Mouse (Mus musculus) heart, embryonic 10.5 days (tissue): Measurements from ENCODE around the gene Naglu. TPM values are rescaled to one million over a fixed set of nuclear protein-coding genes. Genes with fewer than 3 reads are reported as not detected.

Source experiments
- DNase-seq: peaks from one replicate; pipeline ENCODE4 v3.0.0-alpha.2; 2017; ENCODE audit warnings: low spot score
- H3K27ac ChIP-seq: fragments of 300-500 bp; sonication (generic); 2 replicates; pipeline ENCODE4 v1.5.1; 2016; ENCODE audit warnings: mild to moderate bottlenecking
- H3K27me3 ChIP-seq: fragments of 300-500 bp; sonication (generic); 2 replicates; pipeline ENCODE4 v1.6.1; 2016; ENCODE audit warnings: mild to moderate bottlenecking; ENCODE audit not compliant: poor library complexity, insufficient read depth, severe bottlenecking
- H3K36me3 ChIP-seq: fragments of 300-500 bp; sonication (generic); 2 replicates; pipeline ENCODE4 v1.6.1; 2016; ENCODE audit warnings: mild to moderate bottlenecking, moderate library complexity
- H3K4me1 ChIP-seq: fragments of 300-500 bp; sonication (generic); 2 replicates; pipeline ENCODE4 v1.6.1; 2016; ENCODE audit warnings: mild to moderate bottlenecking
- H3K4me3 ChIP-seq: fragments of 300-500 bp; sonication (generic); 2 replicates; pipeline ENCODE4 v1.5.1; 2016; ENCODE audit warnings: mild to moderate bottlenecking, moderate library complexity
- H3K9me3 ChIP-seq: fragments of 300-500 bp; sonication (generic); 2 replicates; pipeline ENCODE4 v1.6.1; 2016; ENCODE audit warnings: mild to moderate bottlenecking, moderate library complexity
- WGBS: fragments of 180-500 bp; shearing (Covaris S2); methylation state at CpG from one replicate; pipeline ENCODE4 v1.1.7; 2016; 5-methylcytosine and 5-hydroxymethylcytosine counted together
- polyA plus RNA-seq: library from polyadenylated mRNA; unstranded; fragments of >200 nt; fragmentation: Nextera tagmentation; extraction: Ambion mirVana; gene quantifications from 2 replicates; pipeline ENCODE4 v1.2.1, GENCODE M21; 2016

The Naglu gene
- polyA plus RNA-seq, 1 experiment from 2014 or later, result 13.9 TPM

DNA sequence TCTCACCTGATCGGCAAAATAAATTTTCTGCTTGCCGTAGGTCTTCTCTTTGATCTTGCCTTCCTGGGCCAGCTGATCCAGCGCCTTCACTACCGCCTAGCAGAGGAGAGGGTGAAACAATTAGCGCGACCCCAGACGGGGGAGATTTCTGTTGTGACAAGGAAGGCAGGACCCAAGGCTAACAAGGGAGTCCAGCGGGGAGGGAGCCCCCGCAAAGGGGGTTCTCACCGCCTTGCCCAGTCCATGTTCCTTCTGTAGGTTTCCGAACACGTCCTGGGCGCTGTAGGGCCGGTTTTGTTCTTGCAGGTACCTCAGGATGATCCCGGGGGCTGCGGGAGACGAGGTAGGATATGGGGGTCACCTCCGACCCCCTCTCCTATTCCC, 25.1 kb downstream of the Naglu start:
- Histone ChIP-seq H3K36me3 (peaks cover 74% of the 10 kb centered on the region), H3K27me3 (no peaks in the 10 kb centered on the region), H3K4me3 (peak overlapping the region; percentile 83), H3K27ac (peak overlapping the region; percentile 94), H3K4me1 (peaks cover 21% of the 10 kb centered on the region), H3K9me3 (no peaks in the 10 kb centered on the region)
- under 1% methylated on average over 18 of the region's 18 CpGs for WGBS
- no peak for DNase-seq

GRCm38 (mm10) chr11:101095314-101096024, 25.7 kb downstream of the Naglu start, which contains the start of gene Psmc3ip:
TSS of gene Psmc3ip (minus strand) at chr11:101095436.
- Histone ChIP-seq H3K4me3 (peak within 1 kb of the TSS; percentile 83), H3K4me1 (peaks cover 21% of the 10 kb centered on the region), H3K36me3 (peaks cover 74% of the 10 kb centered on the region), H3K27ac (peak within 1 kb of the TSS; percentile 94), H3K9me3 (no peaks in the 10 kb centered on the region), H3K27me3 (no peaks in the 10 kb centered on the region)
- WGBS, result under 1% methylated on average over 43 of the region's 43 CpGs
- peak; percentile 98 for DNase-seq

GRCm38 (mm10) chr11:101098231-101098630, 28.4 kb downstream of the Naglu start:
- peaks cover 21% of the 10 kb centered on the region for H3K4me1 ChIP-seq
- H3K9me3 ChIP-seq, result no peaks in the 10 kb centered on the region
- no peak overlapping the region for H3K4me3 ChIP-seq
- H3K27ac ChIP-seq, result no peak overlapping the region
- no peak for DNase-seq
- H3K27me3 ChIP-seq, result no peaks in the 10 kb centered on the region
- peaks cover 71% of the 10 kb centered on the region for H3K36me3 ChIP-seq
- 95% methylated on average over 8 of the region's 8 CpGs for WGBS

GRCm38 (mm10) chr11:101103011-101103410, 33.2 kb downstream of the Naglu start:
- H3K36me3 ChIP-seq, result peaks cover 71% of the 10 kb centered on the region
- H3K27ac ChIP-seq, result no peak overlapping the region

GRCm38 (mm10) chr11:101109351-101109750, 39.5 kb downstream of the Naglu start:
- Histone ChIP-seq H3K4me3 (no peak overlapping the region), H3K27ac (no peak overlapping the region), H3K27me3 (no peaks in the 10 kb centered on the region), H3K36me3 (peaks cover 30% of the 10 kb centered on the region), H3K4me1 (no peaks in the 10 kb centered on the region), H3K9me3 (no peaks in the 10 kb centered on the region)
- no peak for DNase-seq
- 91% methylated on average over 4 of the region's 4 CpGs for WGBS

More at GRCm38 (mm10) chr11:101103011-101103410, 33.2 kb downstream of the Naglu start:
- 88% methylated on average over 5 of the region's 5 CpGs for WGBS
- Histone ChIP-seq H3K4me3 (no peak overlapping the region), H3K27me3 (no peaks in the 10 kb centered on the region), H3K9me3 (no peaks in the 10 kb centered on the region), H3K4me1 (no peaks in the 10 kb centered on the region)
- no peak for DNase-seq

DNA sequence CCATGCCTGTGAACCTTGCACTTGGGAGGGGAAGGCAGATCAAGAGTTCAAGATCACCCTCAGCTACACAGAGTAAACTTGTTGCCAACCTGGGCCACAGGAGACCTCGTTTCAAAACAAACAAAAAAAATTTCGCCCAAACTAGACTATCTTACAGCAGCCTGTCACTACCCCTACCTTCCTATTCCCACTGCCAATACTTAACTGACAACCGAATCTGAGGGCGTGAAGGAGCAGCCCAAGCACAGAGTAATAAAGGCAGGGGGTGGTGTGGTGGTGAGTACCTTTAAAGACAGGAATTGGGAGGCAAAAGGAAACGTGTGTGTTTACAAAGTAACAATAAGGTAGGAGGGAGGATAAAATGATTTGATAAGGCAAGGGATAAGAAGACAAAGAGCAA, 40.9 kb downstream of the Naglu start:
- 61% methylated on average over 5 of the region's 5 CpGs for WGBS
- Histone ChIP-seq H3K36me3 (peaks cover 19% of the 10 kb centered on the region; the same call in 1 of the 2 replicates), H3K4me3 (no peak overlapping the region), H3K27ac (no peak overlapping the region), H3K9me3 (no peaks in the 10 kb centered on the region), H3K4me1 (peaks cover 3% of the 10 kb centered on the region; the same call in 1 of the 2 replicates), H3K27me3 (no peaks in the 10 kb centered on the region)
- DNase-seq, result no peak

GRCm38 (mm10) chr11:101111178-101111577, 41.4 kb downstream of the Naglu start:
- no peak overlapping the region for H3K4me3 ChIP-seq
- WGBS, result 92% methylated on average over 4 of the region's 4 CpGs
- peaks cover 17% of the 10 kb centered on the region; the same call in 1 of the 2 replicates for H3K36me3 ChIP-seq
- H3K4me1 ChIP-seq, result peaks cover 5% of the 10 kb centered on the region; the same call in 1 of the 2 replicates
- H3K27ac ChIP-seq, result no peak overlapping the region
- no peak for DNase-seq
- H3K9me3 ChIP-seq, result no peaks in the 10 kb centered on the region
- H3K27me3 ChIP-seq, result no peaks in the 10 kb centered on the region

GRCm38 (mm10) chr11:101112186-101112585, 42.4 kb downstream of the Naglu start:
- Histone ChIP-seq H3K9me3 (no peaks in the 10 kb centered on the region), H3K4me1 (peaks cover 5% of the 10 kb centered on the region; the same call in 1 of the 2 replicates), H3K36me3 (peaks cover 24% of the 10 kb centered on the region; the same call in 1 of the 2 replicates), H3K27ac (no peak overlapping the region), H3K4me3 (no peak overlapping the region), H3K27me3 (no peaks in the 10 kb centered on the region)
- DNase-seq, result no peak
- WGBS, result 89% methylated on average over 3 of the region's 3 CpGs

- H3K27me3 ChIP-seq, result no peaks in the 10 kb centered on the region
- H3K27ac ChIP-seq, result no peak overlapping the region
- WGBS, result 77% methylated on average over 2 of the region's 2 CpGs
- H3K36me3 ChIP-seq, result peaks cover 20% of the 10 kb centered on the region; the same call in 1 of the 2 replicates
- H3K4me3 ChIP-seq, result no peak overlapping the region
- H3K4me1 ChIP-seq, result peaks cover 28% of the 10 kb centered on the region
- no peaks in the 10 kb centered on the region for H3K9me3 ChIP-seq
- DNase-seq, result no peak
These were observed 45.8 kb downstream of the Naglu start for GRCm38 (mm10) chr11:101115564-101115963.

DNA sequence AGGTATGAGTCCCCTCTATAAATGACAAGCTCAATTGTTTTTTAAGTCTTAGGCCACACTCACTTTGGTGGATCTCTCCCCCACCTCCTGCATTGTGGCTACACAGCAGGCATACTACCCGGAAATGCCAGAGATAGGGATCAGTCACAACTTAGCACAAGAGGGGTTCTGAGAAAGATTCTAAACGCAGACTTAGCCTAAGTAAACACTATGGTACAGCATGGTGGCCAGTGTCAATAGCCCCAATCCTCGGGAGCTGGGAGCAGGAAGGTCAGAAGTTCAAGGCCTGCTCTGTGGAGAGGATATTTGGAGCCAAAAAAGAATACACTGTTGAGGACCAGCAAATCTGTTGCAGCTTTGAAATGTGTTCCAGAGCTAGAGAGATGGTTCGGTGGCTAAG, 48.3 kb downstream of the Naglu start:
- Histone ChIP-seq H3K27me3 (no peaks in the 10 kb centered on the region), H3K36me3 (peaks cover 29% of the 10 kb centered on the region), H3K9me3 (no peaks in the 10 kb centered on the region), H3K4me3 (peak overlapping the region; percentile 94; the same call in 1 of the 2 replicates), H3K27ac (peak overlapping the region; percentile 50; the same call in 1 of the 2 replicates), H3K4me1 (peaks cover 38% of the 10 kb centered on the region)
- DNase-seq, result no peak
- 30% methylated on average over 4 of the region's 4 CpGs for WGBS

DNA sequence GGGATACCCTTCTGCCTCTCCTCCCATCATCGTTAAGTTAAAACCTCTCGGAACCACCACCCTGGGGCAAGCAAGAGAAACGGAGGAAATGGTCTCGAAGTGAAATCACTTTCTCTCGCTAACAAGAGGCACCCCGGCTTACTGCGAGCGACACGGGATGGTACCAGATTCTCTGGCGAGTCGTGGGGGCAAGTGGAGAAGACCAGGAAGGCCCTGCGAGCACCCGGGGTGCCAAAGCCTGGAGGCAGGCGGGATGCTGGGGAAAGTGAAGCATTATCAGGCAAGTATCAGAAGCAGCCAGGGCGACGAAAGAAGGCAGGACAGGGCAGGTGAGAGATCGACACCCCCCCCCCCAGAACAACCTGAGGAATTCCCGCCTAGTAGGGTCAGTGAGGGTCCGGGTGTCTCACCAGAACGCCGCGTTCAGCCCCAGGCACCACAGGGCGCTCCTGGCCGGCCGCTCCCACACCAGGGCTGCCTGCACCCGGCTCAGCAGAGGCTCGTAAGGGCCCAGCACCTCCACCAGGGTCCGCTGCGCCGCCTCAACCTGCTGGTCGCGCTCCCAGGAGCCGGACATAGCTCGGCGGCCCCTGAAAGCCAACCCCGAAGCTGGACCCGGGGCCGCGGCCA, 49.4 kb downstream of the Naglu start:
- peak; percentile 77 for DNase-seq
- peak overlapping the region; percentile 94 for H3K4me3 ChIP-seq
- WGBS, result under 1% methylated on average over 36 of the region's 39 CpGs
- peaks cover 33% of the 10 kb centered on the region for H3K36me3 ChIP-seq
- peak overlapping the region; percentile 94 for H3K27ac ChIP-seq
- no peaks in the 10 kb centered on the region for H3K27me3 ChIP-seq
- H3K9me3 ChIP-seq, result no peaks in the 10 kb centered on the region
- H3K4me1 ChIP-seq, result peaks cover 38% of the 10 kb centered on the region

- under 1% methylated on average over 61 of the region's 61 CpGs for WGBS
- Histone ChIP-seq H3K36me3 (peaks cover 38% of the 10 kb centered on the region), H3K27ac (peak within 1 kb of the TSS; percentile 94), H3K9me3 (no peaks in the 10 kb centered on the region), H3K27me3 (no peaks in the 10 kb centered on the region), H3K4me1 (peaks cover 38% of the 10 kb centered on the region), H3K4me3 (peak within 1 kb of the TSS; percentile 94)
- peak; percentile 99 for DNase-seq
These were observed 50.1 kb downstream of the Naglu start, which contains the start of the genes Retreg3 and Tubg1 for GRCm38 (mm10) chr11:101119761-101120544. TSS of gene Retreg3 (minus strand) at chr11:101119893. TSS of gene Tubg1 (plus strand) at chr11:101119938.
